Mouse (Mus musculus): ENCODE measurements around the gene Dnase2a. TPM values are rescaled to one million over a fixed set of nuclear protein-coding genes. Genes with fewer than 3 reads are reported as not detected.

The Dnase2a gene
- total RNA-seq, 1 experiment from 2014 or later: 27.8 TPM

GRCm38 (mm10) chr8:84949753-84950152 lies 41.4 kb downstream of the Dnase2a start:
- no peak for ATAC-seq (replicated peaks in 1 of 2; ENCODE audit: insufficient read depth in 1 of 2, low FRiP score in 2 of 2, low TSS enrichment in 1 of 2, low read depth in 1 of 2, poor library complexity in 2 of 2, severe bottlenecking in 2 of 2)

- ATAC-seq (replicated peaks in 1 of 2; ENCODE audit: insufficient read depth in 1 of 2, low FRiP score in 2 of 2, low TSS enrichment in 1 of 2, low read depth in 1 of 2, poor library complexity in 2 of 2, severe bottlenecking in 2 of 2): peak; percentile 37 to 67
Measured at GRCm38 (mm10) chr8:84952612-84953255, 44.4 kb downstream of the Dnase2a start.

GRCm38 (mm10) chr8:84956768-84957167 lies 48.4 kb downstream of the Dnase2a start:
- peak; percentile 53 to 64; a peak in 2 of 4 replicates for ATAC-seq (replicated peaks in 1 of 2; ENCODE audit: insufficient read depth in 1 of 2, low FRiP score in 2 of 2, low TSS enrichment in 1 of 2, low read depth in 1 of 2, poor library complexity in 2 of 2, severe bottlenecking in 2 of 2)

GRCm38 (mm10) chr8:84959811-84960210 lies 51.5 kb downstream of the Dnase2a start:
- no peak for ATAC-seq (replicated peaks in 1 of 2; ENCODE audit: insufficient read depth in 1 of 2, low FRiP score in 2 of 2, low TSS enrichment in 1 of 2, low read depth in 1 of 2, poor library complexity in 2 of 2, severe bottlenecking in 2 of 2)

- ATAC-seq (replicated peaks in 1 of 2; ENCODE audit: insufficient read depth in 1 of 2, low FRiP score in 2 of 2, low TSS enrichment in 1 of 2, low read depth in 1 of 2, poor library complexity in 2 of 2, severe bottlenecking in 2 of 2): no peak
Measured at GRCm38 (mm10) chr8:84963952-84964351, 55.6 kb downstream of the Dnase2a start.

- peak; percentile 93 to 94 for ATAC-seq (replicated peaks in 1 of 2; ENCODE audit: insufficient read depth in 1 of 2, low FRiP score in 2 of 2, low TSS enrichment in 1 of 2, low read depth in 1 of 2, poor library complexity in 2 of 2, severe bottlenecking in 2 of 2)
Measured at GRCm38 (mm10) chr8:84965731-84966291, 57.5 kb downstream of the Dnase2a start.

- no peak for ATAC-seq (replicated peaks in 1 of 2; ENCODE audit: insufficient read depth in 1 of 2, low FRiP score in 2 of 2, low TSS enrichment in 1 of 2, low read depth in 1 of 2, poor library complexity in 2 of 2, severe bottlenecking in 2 of 2)
Measured at GRCm38 (mm10) chr8:84966603-84967002, 58.2 kb downstream of the Dnase2a start.

GRCm38 (mm10) chr8:84967532-84968304 lies 59.4 kb downstream of the Dnase2a start:
- ATAC-seq (replicated peaks in 1 of 2; ENCODE audit: insufficient read depth in 1 of 2, low FRiP score in 2 of 2, low TSS enrichment in 1 of 2, low read depth in 1 of 2, poor library complexity in 2 of 2, severe bottlenecking in 2 of 2): no peak

GRCm38 (mm10) chr8:84968650-84969049 lies 60.3 kb downstream of the Dnase2a start:
- ATAC-seq (replicated peaks in 1 of 2; ENCODE audit: insufficient read depth in 1 of 2, low FRiP score in 2 of 2, low TSS enrichment in 1 of 2, low read depth in 1 of 2, poor library complexity in 2 of 2, severe bottlenecking in 2 of 2): no peak

GRCm38 (mm10) chr8:84969241-84970134 lies 61.1 kb downstream of the Dnase2a start, which contains the start of the genes Gm49661, Prdx2 and Rnaseh2a:
Gm49661 (minus strand) TSS chr8:84969433.
Prdx2 (plus strand) TSS chr8:84969587.
Rnaseh2a (minus strand) TSS chr8:84969767.
- peak; percentile 14 to 37; a peak in 2 of 4 replicates for ATAC-seq (replicated peaks in 1 of 2; ENCODE audit: insufficient read depth in 1 of 2, low FRiP score in 2 of 2, low TSS enrichment in 1 of 2, low read depth in 1 of 2, poor library complexity in 2 of 2, severe bottlenecking in 2 of 2)

- ATAC-seq (replicated peaks in 1 of 2; ENCODE audit: insufficient read depth in 1 of 2, low FRiP score in 2 of 2, low TSS enrichment in 1 of 2, low read depth in 1 of 2, poor library complexity in 2 of 2, severe bottlenecking in 2 of 2): no peak
Measured at GRCm38 (mm10) chr8:84970135-84970790, 61.9 kb downstream of the Dnase2a start.

- no peak for ATAC-seq (replicated peaks in 1 of 2; ENCODE audit: insufficient read depth in 1 of 2, low FRiP score in 2 of 2, low TSS enrichment in 1 of 2, low read depth in 1 of 2, poor library complexity in 2 of 2, severe bottlenecking in 2 of 2)
Measured at GRCm38 (mm10) chr8:84970913-84971312, 62.6 kb downstream of the Dnase2a start.

Other genes starting within 250 kb of the Dnase2a start
- 105 and 115 TPM in 2 replicates for gene Ier2, start 245.7 kb upstream of the Dnase2a start, total RNA-seq (2017)
- 58.7 and 72.0 TPM in 2 replicates for gene Trmt1, start 222.3 kb upstream of the Dnase2a start, total RNA-seq (2017)
- gene Nacc1, start 220.7 kb upstream of the Dnase2a start, total RNA-seq (2017): 47.3 and 51.0 TPM in 2 replicates
- gene Lyl1, start 207.1 kb upstream of the Dnase2a start, total RNA-seq (2017): 41.8 and 54.7 TPM in 2 replicates
- 5.7 and 11.4 TPM in 2 replicates for gene G430095P16Rik, start 185.6 kb upstream of the Dnase2a start, total RNA-seq (2017)
- 21.5 and 26.3 TPM in 2 replicates for gene Nfix, start 108.2 kb upstream of the Dnase2a start, total RNA-seq (2017)
- 3.8 and 7.4 TPM in 2 replicates for gene Dand5, start 85.7 kb upstream of the Dnase2a start, total RNA-seq (2017)
- 29.8 and 38.8 TPM in 2 replicates for gene Gadd45gip1, start 77.0 kb upstream of the Dnase2a start, total RNA-seq (2017)
- gene Rad23a, start 67.9 kb upstream of the Dnase2a start, total RNA-seq (2017): 27.4 and 32.7 TPM in 2 replicates
- 1,472 and 1,879 TPM in 2 replicates for gene Calr, start 61.6 kb upstream of the Dnase2a start, total RNA-seq (2017)
- gene Farsa, start 51.6 kb upstream of the Dnase2a start, total RNA-seq (2017): 108 and 126 TPM in 2 replicates
- gene Syce2, start 36.4 kb upstream of the Dnase2a start, total RNA-seq (2017): 93.5 and 127 TPM in 2 replicates
- 29.5 and 37.4 TPM in 2 replicates for gene Gcdh, start 14.6 kb upstream of the Dnase2a start, total RNA-seq (2017)
- gene Klf1, start 6.6 kb upstream of the Dnase2a start, total RNA-seq (2017): 4.1 and 30.6 TPM in 2 replicates
- 0.10 TPM in 1 of 2 replicates, not detected in the other for gene Mast1, start 28.8 kb downstream of the Dnase2a start, total RNA-seq (2017)
- gene Rtbdn, start 38.4 kb downstream of the Dnase2a start, total RNA-seq (2017): not detected in 2 replicates
- gene Gm49661, start 60.9 kb downstream of the Dnase2a start, total RNA-seq (2017): not detected in 2 replicates
- 469 and 528 TPM in 2 replicates for gene Prdx2, start 61.0 kb downstream of the Dnase2a start, total RNA-seq (2017)
- gene Rnaseh2a, start 61.2 kb downstream of the Dnase2a start, total RNA-seq (2017): 59.7 and 112 TPM in 2 replicates
- 208 and 220 TPM in 2 replicates for gene Junb, start 70.2 kb downstream of the Dnase2a start, total RNA-seq (2017)
- gene Hook2, start 82.0 kb downstream of the Dnase2a start, total RNA-seq (2017): 17.9 and 18.5 TPM in 2 replicates
- gene Best2, start 106.0 kb downstream of the Dnase2a start, total RNA-seq (2017): not detected in 2 replicates
- gene Asna1, start 116.7 kb downstream of the Dnase2a start, total RNA-seq (2017): 34.1 and 49.6 TPM in 2 replicates
- 219 and 245 TPM in 2 replicates for gene Trir, start 118.3 kb downstream of the Dnase2a start, total RNA-seq (2017)
- gene Tnpo2, start 128.4 kb downstream of the Dnase2a start, total RNA-seq (2017): 21.8 and 23.0 TPM in 2 replicates
- 6.1 and 7.1 TPM in 2 replicates for gene Fbxw9, start 151.5 kb downstream of the Dnase2a start, total RNA-seq (2017)
- not detected in 2 replicates for gene Gm5741, start 159.4 kb downstream of the Dnase2a start, total RNA-seq (2017)
- 15.5 and 22.7 TPM in 2 replicates for gene Dhps, start 163.2 kb downstream of the Dnase2a start, total RNA-seq (2017)
- gene Wdr83os, start 172.2 kb downstream of the Dnase2a start, total RNA-seq (2017): 37.1 and 51.9 TPM in 2 replicates
- 17.3 and 17.6 TPM in 2 replicates for gene Wdr83, start 172.7 kb downstream of the Dnase2a start, total RNA-seq (2017)
- 46.2 and 55.0 TPM in 2 replicates for gene Man2b1, start 174.7 kb downstream of the Dnase2a start, total RNA-seq (2017)
- not detected in 2 replicates for gene Zfp791, start 214.5 kb downstream of the Dnase2a start, total RNA-seq (2017)
- gene Cks1brt, start 243.4 kb downstream of the Dnase2a start, total RNA-seq (2017): not detected in 2 replicates